Mouse (Mus musculus) liver, adult 2 months (tissue): ENCODE results near the gene Tspan8. TPM values are rescaled to one million over a fixed set of nuclear protein-coding genes. Genes with fewer than 3 reads are reported as not detected.

Source experiments
- DNase-seq: peaks from one replicate; pipeline ENCODE4 v3.0.0-alpha.2; 2011; ENCODE audit warnings: low read depth, low spot score; ENCODE audit errors: extremely low read depth
- H3K27ac ChIP-seq: fragments of 200-500 bp; replicated peaks from 2 replicates; pipeline ENCODE4 v1.5.1; 2012; ENCODE audit warnings: low read depth, mild to moderate bottlenecking, control low read depth, inconsistent platforms, low read length; ENCODE audit not compliant: insufficient read depth
- H3K27me3 ChIP-seq: fragments of 200-500 bp; 2 replicates; pipeline ENCODE4 v1.6.1; 2012; ENCODE audit warnings: mild to moderate bottlenecking, moderate library complexity, low read length, inconsistent platforms; ENCODE audit not compliant: control insufficient read depth, insufficient read depth
- H3K36me3 ChIP-seq: fragments of 200-500 bp; 2 replicates; pipeline ENCODE4 v1.6.1; 2012; ENCODE audit warnings: low read length, inconsistent platforms; ENCODE audit not compliant: control insufficient read depth, insufficient read depth
- H3K4me1 ChIP-seq: fragments of 200-500 bp; 2 replicates; pipeline ENCODE4 v1.6.1; 2011; ENCODE audit warnings: low read length; ENCODE audit not compliant: control insufficient read depth, insufficient read depth
- H3K4me3 ChIP-seq: fragments of 200-500 bp; 2 replicates; pipeline ENCODE4 v1.5.1; 2011; ENCODE audit warnings: low read depth, mild to moderate bottlenecking, control low read depth, low read length, moderate library complexity; ENCODE audit not compliant: insufficient read depth
- H3K79me2 ChIP-seq: fragments of 200-500 bp; 2 replicates; pipeline ENCODE4 v1.6.1; 2012; ENCODE audit warnings: inconsistent platforms, mild to moderate bottlenecking, low read length, moderate library complexity; ENCODE audit not compliant: control insufficient read depth, insufficient read depth
- H3K9ac ChIP-seq: fragments of 200-500 bp; 2 replicates; pipeline ENCODE4 v1.6.1; 2012; ENCODE audit warnings: low read depth, mild to moderate bottlenecking, control low read depth, inconsistent platforms, low read length
- CTCF ChIP-seq: fragments of 200-500 bp; IDR thresholded peaks from 2 replicates; pipeline ENCODE4 v1.5.1; 2011; ENCODE audit warnings: low read depth, low read length, control low read depth
- POLR2A ChIP-seq: fragments of 200-500 bp; IDR thresholded peaks from 2 replicates; pipeline ENCODE4 v1.6.1; 2011; ENCODE audit warnings: low read length, control low read depth; ENCODE audit not compliant: insufficient read depth; ENCODE audit errors: extremely low read depth
- WGBS: fragments of 180-500 bp; shearing (Covaris S2); methylation state at CpG from one replicate; pipeline ENCODE4 v1.1.7; 2018; 5-methylcytosine and 5-hydroxymethylcytosine counted together
- polyA plus RNA-seq: library from polyadenylated mRNA; depleted of rRNA; stranded (reverse); fragments of >200 nt; gene quantifications from 2 replicates; pipeline ENCODE4 v1.2.3, GENCODE M21; 2012
- total RNA-seq: library from RNA; depleted of rRNA; stranded (reverse); fragments of >200 nt; gene quantifications from 2 replicates; pipeline ENCODE4 v1.2.3, GENCODE M21; 2014

Gene Tspan8
- total and polyA plus RNA-seq, 2 experiments: 0.20 to 1.9 TPM

- H3K4me1 ChIP-seq: no peaks in the 10 kb centered on the region
- 86% methylated on average over 7 of the region's 7 CpGs for WGBS
- H3K9ac ChIP-seq: no peak overlapping the region
- DNase-seq: no peak
- no peaks in the 10 kb centered on the region for H3K27me3 ChIP-seq
- H3K4me3 ChIP-seq: no peak overlapping the region
- H3K27ac ChIP-seq: no peak overlapping the region
- TF ChIP-seq POLR2A: no peak
- TF ChIP-seq CTCF: no peak
- H3K79me2 ChIP-seq: no peaks in the 10 kb centered on the region
- H3K36me3 ChIP-seq: no peaks in the 10 kb centered on the region
Measured at GRCm38 (mm10) chr10:115825289-115825688, 8.7 kb downstream of the Tspan8 start.

- Histone ChIP-seq H3K27ac (no peak overlapping the region), H3K27me3 (no peaks in the 10 kb centered on the region), H3K9ac (no peak overlapping the region), H3K36me3 (no peaks in the 10 kb centered on the region), H3K79me2 (no peaks in the 10 kb centered on the region), H3K4me3 (no peak overlapping the region), H3K4me1 (no peaks in the 10 kb centered on the region)
- 89% methylated on average over 5 of the region's 5 CpGs for WGBS
- DNase-seq: no peak
- TF ChIP-seq POLR2A (no peak), CTCF (no peak)
Measured at GRCm38 (mm10) chr10:115828872-115829271, 12.2 kb downstream of the Tspan8 start.

GRCm38 (mm10) chr10:115829696-115830095, 13.1 kb downstream of the Tspan8 start:
- no peaks in the 10 kb centered on the region for H3K36me3 ChIP-seq
- no peak for TF ChIP-seq POLR2A
- TF ChIP-seq CTCF: no peak

GRCm38 (mm10) chr10:115830726-115831125, 14.1 kb downstream of the Tspan8 start:
- DNase-seq: no peak
- H3K27ac ChIP-seq: no peak overlapping the region
- no peak overlapping the region for H3K4me3 ChIP-seq
- no peaks in the 10 kb centered on the region for H3K27me3 ChIP-seq
- H3K36me3 ChIP-seq: no peaks in the 10 kb centered on the region
- WGBS: 82% methylated on average over 3 of the region's 3 CpGs
- H3K79me2 ChIP-seq: no peaks in the 10 kb centered on the region
- no peak for TF ChIP-seq CTCF
- TF ChIP-seq POLR2A: no peak
- H3K4me1 ChIP-seq: no peaks in the 10 kb centered on the region
- no peak overlapping the region for H3K9ac ChIP-seq

More at GRCm38 (mm10) chr10:115829696-115830095, 13.1 kb downstream of the Tspan8 start:
- Histone ChIP-seq H3K4me3 (no peak overlapping the region), H3K9ac (no peak overlapping the region), H3K27me3 (no peaks in the 10 kb centered on the region), H3K4me1 (no peaks in the 10 kb centered on the region), H3K79me2 (no peaks in the 10 kb centered on the region), H3K27ac (no peak overlapping the region)
- WGBS: 60% methylated on average over 1 of the region's 1 CpGs
- no peak for DNase-seq

- Histone ChIP-seq H3K36me3 (no peaks in the 10 kb centered on the region), H3K4me3 (no peak overlapping the region), H3K27ac (no peak overlapping the region), H3K9ac (no peak overlapping the region), H3K4me1 (no peaks in the 10 kb centered on the region), H3K79me2 (no peaks in the 10 kb centered on the region), H3K27me3 (0 out of 2 replicates have a peak, but pooled peaks cover 2% of the 10 kb centered on the region)
- 90% methylated on average over 6 of the region's 6 CpGs for WGBS
- no peak for DNase-seq
- TF ChIP-seq CTCF: no peak
- no peak for TF ChIP-seq POLR2A
Measured at GRCm38 (mm10) chr10:115834017-115834416, 17.4 kb downstream of the Tspan8 start.

- no peak overlapping the region for H3K27ac ChIP-seq
- H3K4me1 ChIP-seq: no peaks in the 10 kb centered on the region
- H3K27me3 ChIP-seq: no peaks in the 10 kb centered on the region
- no peak for TF ChIP-seq POLR2A
- TF ChIP-seq CTCF: no peak
- no peaks in the 10 kb centered on the region for H3K79me2 ChIP-seq
- no peaks in the 10 kb centered on the region for H3K36me3 ChIP-seq
- no peak overlapping the region for H3K9ac ChIP-seq
- DNase-seq: peak; percentile 16
- 61% methylated on average over 18 of the region's 18 CpGs for WGBS
- H3K4me3 ChIP-seq: no peak overlapping the region
Measured at GRCm38 (mm10) chr10:115846930-115847329, 30.3 kb downstream of the Tspan8 start.
